Mouse (Mus musculus) neural tube, embryonic 14.5 days (tissue): Measurements from ENCODE around the gene Dld. TPM values are rescaled to one million over a fixed set of nuclear protein-coding genes. Genes with fewer than 3 reads are reported as not detected.
A peak's percentile ranks its signal among the peaks of the same experiment; 100 is the strongest.

ENCODE experiments used
- ATAC-seq: fragments of 200-750 bp; cut with Nextera tagmentation; 2 replicates; pipeline ENCODE4 v1.8.0; 2017; ENCODE audit warnings: low read depth, mild to moderate bottlenecking, moderate TSS enrichment, moderate library complexity
- H3K27ac ChIP-seq: fragments of 300-500 bp; sonication (generic); 2 replicates; pipeline ENCODE4 v1.5.1; 2014; ENCODE audit warnings: low read depth, mild to moderate bottlenecking, control low read depth, low read length, moderate library complexity, mixed read lengths
- H3K27me3 ChIP-seq: fragments of 300-500 bp; sonication (generic); 2 replicates; pipeline ENCODE4 v1.6.1; 2014; ENCODE audit warnings: low read length; ENCODE audit not compliant: control insufficient read depth, insufficient read depth
- H3K36me3 ChIP-seq: fragments of 300-500 bp; sonication (generic); 2 replicates; pipeline ENCODE4 v1.6.1; 2014; ENCODE audit warnings: low read length, mixed read lengths; ENCODE audit not compliant: control insufficient read depth, insufficient read depth
- H3K4me1 ChIP-seq: fragments of 300-500 bp; sonication (generic); 2 replicates; pipeline ENCODE4 v1.6.1; 2014; ENCODE audit warnings: low read length; ENCODE audit not compliant: control insufficient read depth, insufficient read depth
- H3K4me2 ChIP-seq: fragments of 300-500 bp; sonication (generic); 2 replicates; pipeline ENCODE4 v1.6.1; 2014; ENCODE audit warnings: mild to moderate bottlenecking, low read depth, low read length, control low read depth
- H3K4me3 ChIP-seq: fragments of 300-500 bp; sonication (generic); 2 replicates; pipeline ENCODE4 v1.5.1; 2014; ENCODE audit warnings: low read depth, low read length, control low read depth, mixed read lengths
- H3K9ac ChIP-seq: fragments of 300-500 bp; sonication (generic); replicated peaks from 2 replicates; pipeline ENCODE4 v1.6.1; 2014; ENCODE audit warnings: low read depth, mild to moderate bottlenecking, control low read depth, low read length, mixed read lengths
- H3K9me3 ChIP-seq: fragments of 300-500 bp; sonication (generic); 2 replicates; pipeline ENCODE4 v1.6.1; 2016; ENCODE audit warnings: low read length; ENCODE audit not compliant: control insufficient read depth
- WGBS: fragments of 180-500 bp; shearing (Covaris S2); extraction: QIAGEN DNeasy Blood & Tissue Kit; methylation state at CpG from one replicate; pipeline ENCODE4 v1.1.7; 2014; 5-methylcytosine and 5-hydroxymethylcytosine counted together
- polyA plus RNA-seq: library from polyadenylated mRNA; unstranded; fragments of >200 nt; fragmentation: Nextera tagmentation; extraction: Ambion mirVana; gene quantifications from 2 replicates; pipeline ENCODE4 v1.2.1, GENCODE M21; 2014

Dld gene
- polyA plus RNA-seq, 1 experiment from 2014 or later: 132 TPM

DNA sequence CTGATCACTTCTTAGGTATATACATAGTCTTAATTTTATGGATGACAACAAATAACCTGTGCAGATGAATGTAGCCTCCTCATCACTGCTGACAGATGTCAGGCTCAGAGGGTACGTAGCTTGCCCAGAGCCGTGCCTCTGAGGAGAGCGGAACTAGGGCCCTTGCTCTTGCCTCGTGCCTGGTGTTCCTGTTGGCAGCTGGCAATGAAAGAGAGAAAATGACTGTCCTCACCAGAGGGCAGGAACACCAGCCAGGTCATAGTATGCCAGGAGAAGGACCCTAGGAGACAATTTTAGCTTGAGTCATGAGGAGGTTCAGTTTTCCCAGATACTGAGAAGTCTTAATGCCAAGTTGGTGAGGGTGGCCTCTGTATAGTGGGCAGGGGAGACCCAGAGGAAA, 38.1 kb downstream of the Dld start:
- H3K4me1 ChIP-seq: no peaks in the 10 kb centered on the region
- 89% methylated on average over 4 of the region's 4 CpGs for WGBS
- H3K27me3 ChIP-seq: no peaks in the 10 kb centered on the region
- H3K9ac ChIP-seq: no peak overlapping the region
- H3K4me3 ChIP-seq: no peak overlapping the region
- H3K27ac ChIP-seq: no peak overlapping the region
- no peak overlapping the region for H3K4me2 ChIP-seq
- H3K9me3 ChIP-seq: no peaks in the 10 kb centered on the region
- no peak for ATAC-seq
- no peaks in the 10 kb centered on the region for H3K36me3 ChIP-seq

GRCm38 (mm10) chr12:31312281-31312680, 39.0 kb downstream of the Dld start:
- Histone ChIP-seq H3K4me3 (no peak overlapping the region), H3K9ac (no peak overlapping the region), H3K27me3 (no peaks in the 10 kb centered on the region), H3K4me2 (no peak overlapping the region), H3K36me3 (no peaks in the 10 kb centered on the region), H3K9me3 (no peaks in the 10 kb centered on the region), H3K4me1 (no peaks in the 10 kb centered on the region), H3K27ac (no peak overlapping the region)
- 89% methylated on average over 5 of the region's 5 CpGs for WGBS
- no peak for ATAC-seq

GRCm38 (mm10) chr12:31311671-31312265, 39.5 kb downstream of the Dld start:
- H3K27ac ChIP-seq: no peak overlapping the region
- WGBS: 84% methylated on average over 9 of the region's 9 CpGs
- no peak for ATAC-seq

DNA sequence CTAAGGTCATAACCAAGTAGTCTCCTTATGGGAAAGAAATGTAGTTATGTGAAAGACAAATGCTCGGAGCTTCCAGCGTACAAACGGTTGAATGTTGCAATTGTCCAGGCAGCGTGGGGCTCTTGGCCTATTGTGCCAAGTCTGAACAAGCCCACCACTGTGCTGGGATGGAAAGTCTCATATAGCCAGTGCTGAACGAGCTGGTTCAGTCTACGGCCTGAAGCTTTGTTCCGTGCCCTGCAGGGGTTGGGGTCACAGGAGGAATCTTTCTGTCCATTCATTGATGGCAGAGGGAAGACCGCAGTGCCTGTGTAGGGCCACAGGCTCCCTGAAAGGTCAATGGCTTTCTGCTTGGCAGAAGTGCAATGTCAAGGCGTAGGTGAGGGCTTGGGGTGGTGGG, 40.6 kb downstream of the Dld start:
- no peaks in the 10 kb centered on the region for H3K27me3 ChIP-seq
- H3K4me1 ChIP-seq: no peaks in the 10 kb centered on the region

More at GRCm38 (mm10) chr12:31311671-31312265, 39.5 kb downstream of the Dld start:
- Histone ChIP-seq H3K9me3 (no peaks in the 10 kb centered on the region), H3K4me1 (no peaks in the 10 kb centered on the region), H3K36me3 (no peaks in the 10 kb centered on the region), H3K27me3 (no peaks in the 10 kb centered on the region), H3K9ac (no peak overlapping the region), H3K4me2 (no peak overlapping the region), H3K4me3 (no peak overlapping the region)

GRCm38 (mm10) chr12:31307756-31308155, 43.5 kb downstream of the Dld start:
- Histone ChIP-seq H3K36me3 (no peaks in the 10 kb centered on the region), H3K27me3 (no peaks in the 10 kb centered on the region), H3K9me3 (no peaks in the 10 kb centered on the region), H3K4me1 (no peaks in the 10 kb centered on the region), H3K9ac (no peak overlapping the region), H3K4me3 (no peak overlapping the region), H3K4me2 (no peak overlapping the region), H3K27ac (no peak overlapping the region)
- WGBS: 97% methylated on average over 8 of the region's 8 CpGs
- no peak for ATAC-seq

More for the DNA sequence above, 40.6 kb downstream of the Dld start:
- Histone ChIP-seq H3K4me2 (no peak overlapping the region), H3K9me3 (no peaks in the 10 kb centered on the region), H3K36me3 (no peaks in the 10 kb centered on the region), H3K9ac (no peak overlapping the region), H3K27ac (no peak overlapping the region), H3K4me3 (no peak overlapping the region)
- 27% methylated on average over 9 of the region's 9 CpGs for WGBS
- peak; percentile 46; the same call in 1 of the 2 replicates for ATAC-seq

GRCm38 (mm10) chr12:31307011-31307410, 44.2 kb downstream of the Dld start:
- 93% methylated on average over 8 of the region's 8 CpGs for WGBS
- H3K4me2 ChIP-seq: no peak overlapping the region
- no peaks in the 10 kb centered on the region for H3K27me3 ChIP-seq

DNA sequence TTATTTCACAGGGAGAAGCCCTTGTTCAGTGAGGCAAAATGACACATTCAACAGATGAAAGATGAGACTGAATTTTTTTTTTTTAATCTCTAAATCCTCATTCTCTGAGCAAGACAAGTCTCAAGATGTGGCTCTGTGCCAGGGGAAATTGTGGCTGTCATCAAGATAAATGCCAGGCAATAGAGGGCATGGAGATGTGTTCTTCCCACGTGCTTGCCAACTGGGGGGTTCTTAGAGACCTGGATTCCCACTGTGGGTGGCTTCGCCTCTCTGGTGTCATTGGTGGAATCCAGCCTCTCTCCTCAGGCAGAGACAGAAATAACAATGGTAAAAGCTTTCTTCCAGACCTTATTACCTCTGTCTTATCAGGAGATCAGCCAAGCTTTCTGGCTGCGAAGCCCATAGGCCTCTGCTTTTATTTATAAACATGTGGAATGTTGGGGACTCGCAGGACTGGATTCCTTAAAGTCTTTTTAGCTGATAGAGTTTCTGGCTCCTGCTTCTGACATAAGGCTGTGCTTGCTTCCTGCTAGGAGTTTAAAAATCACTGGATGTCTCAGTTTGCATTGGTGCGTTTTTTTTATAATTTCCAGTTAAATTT, 45.1 kb downstream of the Dld start:
- 83% methylated on average over 5 of the region's 5 CpGs for WGBS
- no peak for ATAC-seq
- H3K9me3 ChIP-seq: no peaks in the 10 kb centered on the region

More at GRCm38 (mm10) chr12:31307011-31307410, 44.2 kb downstream of the Dld start:
- no peak overlapping the region for H3K9ac ChIP-seq
- no peaks in the 10 kb centered on the region for H3K9me3 ChIP-seq
- no peak overlapping the region for H3K27ac ChIP-seq
- no peaks in the 10 kb centered on the region for H3K36me3 ChIP-seq
- no peak for ATAC-seq
- H3K4me3 ChIP-seq: no peak overlapping the region
- H3K4me1 ChIP-seq: no peaks in the 10 kb centered on the region

DNA sequence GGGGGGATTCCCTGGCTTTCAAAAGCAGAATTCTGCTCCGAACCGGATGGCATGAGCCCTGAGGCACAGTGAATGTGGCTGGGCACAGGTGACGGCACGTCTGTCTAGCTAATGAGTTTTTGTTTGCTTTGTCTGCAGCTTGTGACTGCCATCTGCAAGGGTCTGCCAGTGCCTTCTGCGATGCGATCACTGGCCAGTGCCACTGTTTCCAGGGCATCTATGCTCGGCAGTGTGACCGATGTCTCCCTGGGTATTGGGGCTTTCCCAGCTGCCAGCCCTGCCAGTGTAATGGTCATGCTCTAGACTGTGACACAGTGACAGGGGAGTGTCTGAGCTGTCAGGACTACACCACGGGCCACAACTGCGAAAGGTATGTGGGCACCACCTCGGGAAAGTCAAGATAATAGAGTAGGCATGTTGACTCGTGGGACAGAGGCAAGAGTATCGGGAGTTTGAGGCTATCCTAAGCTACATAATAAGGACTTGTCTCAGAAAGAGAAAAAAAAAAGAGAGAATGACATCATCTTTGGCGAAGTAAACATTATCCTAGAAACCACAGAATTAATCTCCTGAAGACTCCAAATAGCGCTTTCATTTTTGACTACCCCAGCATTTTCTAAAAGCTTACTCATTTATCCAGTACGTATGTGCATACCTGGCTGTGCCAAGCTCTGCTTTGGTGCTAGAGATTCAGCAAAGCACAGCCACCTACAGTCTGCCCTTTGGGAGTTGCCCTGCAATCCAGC, 48.3 kb downstream of the Dld start:
- WGBS: 70% methylated on average over 16 of the region's 16 CpGs
- no peak overlapping the region for H3K9ac ChIP-seq

More for the DNA sequence above, 45.1 kb downstream of the Dld start:
- H3K27ac ChIP-seq: no peak overlapping the region
- H3K4me2 ChIP-seq: no peak overlapping the region
- H3K9ac ChIP-seq: no peak overlapping the region
- H3K4me1 ChIP-seq: no peaks in the 10 kb centered on the region
- H3K27me3 ChIP-seq: no peaks in the 10 kb centered on the region
- no peak overlapping the region for H3K4me3 ChIP-seq
- H3K36me3 ChIP-seq: no peaks in the 10 kb centered on the region

DNA sequence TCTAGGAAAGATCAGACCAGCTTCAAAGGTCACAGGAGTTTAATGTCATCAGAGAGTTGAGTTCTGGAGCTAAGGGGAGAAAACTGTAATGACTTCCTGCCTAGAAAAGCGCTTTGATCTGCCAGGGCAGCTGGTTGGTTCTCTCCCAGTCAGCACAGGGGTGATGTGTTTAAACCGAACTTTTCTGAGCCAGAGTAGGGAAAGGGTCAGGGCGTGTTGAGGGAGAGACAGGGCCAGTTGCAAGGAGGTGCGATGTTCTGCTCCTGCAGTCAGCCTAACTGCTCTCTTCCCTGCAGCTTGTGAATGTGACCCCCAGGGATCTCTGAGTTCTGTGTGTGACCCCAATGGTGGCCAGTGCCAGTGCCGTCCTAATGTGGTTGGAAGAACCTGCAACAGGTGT, 49.0 kb downstream of the Dld start:
- no peaks in the 10 kb centered on the region for H3K4me1 ChIP-seq
- H3K36me3 ChIP-seq: no peaks in the 10 kb centered on the region
- H3K4me3 ChIP-seq: no peak overlapping the region
- 0 out of 2 replicates have a peak, but pooled peaks have one; percentile 7 for ATAC-seq
- no peaks in the 10 kb centered on the region for H3K27me3 ChIP-seq
- H3K27ac ChIP-seq: no peak overlapping the region
- no peak overlapping the region for H3K9ac ChIP-seq
- H3K9me3 ChIP-seq: no peaks in the 10 kb centered on the region
- 69% methylated on average over 5 of the region's 5 CpGs for WGBS
- no peak overlapping the region for H3K4me2 ChIP-seq

More for the DNA sequence above, 48.3 kb downstream of the Dld start:
- Histone ChIP-seq H3K27me3 (no peaks in the 10 kb centered on the region), H3K9me3 (no peaks in the 10 kb centered on the region), H3K27ac (no peak overlapping the region), H3K4me1 (no peaks in the 10 kb centered on the region), H3K4me3 (no peak overlapping the region), H3K4me2 (no peak overlapping the region), H3K36me3 (no peaks in the 10 kb centered on the region)
- ATAC-seq: peak; percentile 67; the same call in 1 of the 2 replicates
